Mouse (Mus musculus) embryonic facial prominence, embryonic 10.5 days (tissue): ENCODE data around the gene Eno2. TPM values are rescaled to one million over a fixed set of nuclear protein-coding genes. Genes with fewer than 3 reads are reported as not detected.

Experiments used
- DNase-seq: peaks from one replicate; pipeline ENCODE4 v3.0.0-alpha.2; 2017; ENCODE audit warnings: low spot score
- H3K27ac ChIP-seq: fragments of 300-500 bp; sonication (generic); replicated peaks from 2 replicates; pipeline ENCODE4 v1.5.1; 2016; ENCODE audit warnings: mild to moderate bottlenecking
- H3K27me3 ChIP-seq: fragments of 300-500 bp; sonication (generic); replicated peaks from 2 replicates; pipeline ENCODE4 v1.6.1; 2016; ENCODE audit warnings: low read depth, mild to moderate bottlenecking; ENCODE audit not compliant: poor library complexity, severe bottlenecking
- H3K36me3 ChIP-seq: fragments of 300-500 bp; sonication (generic); replicated peaks from 2 replicates; pipeline ENCODE4 v1.6.1; 2016; ENCODE audit warnings: mild to moderate bottlenecking, moderate library complexity
- H3K4me1 ChIP-seq: fragments of 300-500 bp; sonication (generic); 2 replicates; pipeline ENCODE4 v1.6.1; 2016
- H3K4me3 ChIP-seq: fragments of 300-500 bp; sonication (generic); 2 replicates; pipeline ENCODE4 v1.5.1; 2016; ENCODE audit warnings: mild to moderate bottlenecking, moderate library complexity
- H3K9me3 ChIP-seq: fragments of 300-500 bp; sonication (generic); 2 replicates; pipeline ENCODE4 v1.6.1; 2016; ENCODE audit warnings: mild to moderate bottlenecking
- WGBS: fragments of 180-500 bp; shearing (Covaris S2); methylation state at CpG from one replicate; pipeline ENCODE4 v1.1.7; 2016; 5-methylcytosine and 5-hydroxymethylcytosine counted together
- polyA plus RNA-seq: library from polyadenylated mRNA; unstranded; fragments of >200 nt; fragmentation: Nextera tagmentation; extraction: Ambion mirVana; gene quantifications from 2 replicates; pipeline ENCODE4 v1.2.1, GENCODE M21; 2016

Eno2 gene
- polyA plus RNA-seq, 1 experiment from 2014 or later, result 2.3 TPM

DNA sequence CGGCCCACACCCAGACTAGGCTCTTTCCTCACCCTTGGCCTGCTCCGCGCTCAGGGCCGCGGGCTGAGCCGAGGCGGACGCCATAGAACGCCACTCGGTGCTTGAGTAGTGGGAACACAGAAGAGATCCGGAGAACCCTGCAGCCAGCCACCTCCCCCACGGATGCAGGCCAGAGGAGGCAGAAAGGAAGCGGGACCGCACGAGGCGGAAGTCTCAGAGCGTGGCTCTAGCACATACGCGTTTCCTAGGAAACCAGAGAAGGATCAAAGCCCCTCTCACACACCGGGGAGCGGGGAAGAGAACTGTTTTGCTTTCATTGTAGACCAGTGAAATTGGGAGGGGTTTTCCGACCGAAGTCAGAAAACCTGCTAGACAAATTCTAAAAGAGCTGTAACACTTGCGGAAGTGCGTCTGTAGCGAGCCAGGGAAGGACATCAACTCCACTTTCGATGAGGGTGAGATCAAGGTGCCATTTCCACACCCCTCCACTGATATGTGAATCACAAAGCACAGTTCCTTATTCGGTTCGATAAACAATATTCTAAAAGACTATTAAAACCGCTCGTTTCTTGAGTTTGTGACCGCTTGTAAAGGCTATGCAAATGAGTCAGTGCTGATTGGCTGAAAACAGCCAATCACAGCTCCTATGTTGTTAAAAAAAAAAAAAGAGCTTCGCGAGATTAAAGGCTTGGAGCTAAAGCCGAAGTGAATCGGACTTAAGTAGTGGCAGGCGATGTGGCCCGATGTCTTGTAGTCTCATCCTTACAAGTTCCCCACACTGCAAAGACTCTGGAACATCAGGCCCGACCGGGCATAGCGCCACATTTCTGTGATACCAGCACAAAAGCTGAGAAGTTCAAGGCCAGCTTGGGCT is 28.3 kb downstream of the Eno2 start, which contains the start of gene Grcc10:
Grcc10 (minus strand) TSS at position 487 of the 874 bp plus-strand sequence.
- Histone ChIP-seq H3K9me3 (no peaks in the 10 kb centered on the region), H3K4me3 (peak within 1 kb of the TSS; percentile 82), H3K27ac (peak within 1 kb of the TSS; percentile 99), H3K36me3 (peaks cover 44% of the 10 kb centered on the region), H3K4me1 (peaks cover 58% of the 10 kb centered on the region), H3K27me3 (no peaks in the 10 kb centered on the region)
- WGBS, result under 1% methylated on average over 41 of the region's 41 CpGs
- DNase-seq, result peak; percentile 95

GRCm38 (mm10) chr6:124740211-124740887 is 29.1 kb downstream of the Eno2 start:
- Histone ChIP-seq H3K4me1 (peaks cover 50% of the 10 kb centered on the region), H3K27ac (peak overlapping the region; percentile 99), H3K4me3 (peak overlapping the region; percentile 82), H3K36me3 (peaks cover 43% of the 10 kb centered on the region), H3K27me3 (no peaks in the 10 kb centered on the region), H3K9me3 (no peaks in the 10 kb centered on the region)
- WGBS, result 1% methylated on average over 29 of the region's 29 CpGs
- no peak for DNase-seq

GRCm38 (mm10) chr6:124739231-124739796 is 30.2 kb downstream of the Eno2 start:
- no peaks in the 10 kb centered on the region for H3K27me3 ChIP-seq
- peak overlapping the region; percentile 40 for H3K27ac ChIP-seq
- peak overlapping the region; percentile 82 for H3K4me3 ChIP-seq
- peaks cover 42% of the 10 kb centered on the region for H3K4me1 ChIP-seq
- DNase-seq, result no peak
- H3K36me3 ChIP-seq, result peaks cover 33% of the 10 kb centered on the region
- no peaks in the 10 kb centered on the region for H3K9me3 ChIP-seq
- 85% methylated on average over 10 of the region's 10 CpGs for WGBS

DNA sequence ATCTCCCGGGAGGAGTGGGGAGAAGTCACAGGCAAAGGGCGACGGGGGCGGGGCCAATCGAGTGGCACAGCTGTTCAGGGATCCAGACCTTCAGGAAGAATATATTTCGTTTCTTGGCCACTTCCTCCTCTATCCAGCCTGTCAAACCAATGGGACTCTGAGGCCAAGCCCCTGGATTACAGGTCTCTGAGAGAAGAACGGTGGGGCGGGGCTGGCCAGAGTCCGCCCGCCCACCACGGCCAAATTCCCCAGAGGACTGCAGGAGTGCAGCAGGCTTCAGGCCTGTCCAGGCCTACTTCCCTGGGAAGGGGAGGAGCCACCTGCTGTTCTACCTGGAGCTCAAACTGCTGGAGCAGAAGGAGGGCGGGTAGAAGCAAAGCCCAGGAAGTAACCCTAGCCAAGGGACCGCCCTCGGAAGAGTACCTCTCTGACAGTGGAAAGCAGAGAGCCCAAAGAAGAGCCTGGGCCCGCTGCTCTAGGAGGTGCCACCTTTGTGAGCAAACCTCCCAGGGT is 30.9 kb downstream of the Eno2 start, which contains the start of gene Ptpn6:
Ptpn6 (minus strand) TSS at position 204 of the 513 bp plus-strand sequence.
- no peaks in the 10 kb centered on the region for H3K9me3 ChIP-seq
- no peaks in the 10 kb centered on the region for H3K27me3 ChIP-seq
- DNase-seq, result peak; percentile 73
- peaks cover 42% of the 10 kb centered on the region for H3K4me1 ChIP-seq
- H3K4me3 ChIP-seq, result peak within 1 kb of the TSS; percentile 82; the same call in 1 of the 2 replicates
- H3K27ac ChIP-seq, result peak within 1 kb of the TSS; percentile 40
- peaks cover 25% of the 10 kb centered on the region for H3K36me3 ChIP-seq
- WGBS, result 19% methylated on average over 15 of the region's 15 CpGs

GRCm38 (mm10) chr6:124737040-124737439 is 32.4 kb downstream of the Eno2 start:
- H3K9me3 ChIP-seq, result no peaks in the 10 kb centered on the region
- no peaks in the 10 kb centered on the region for H3K27me3 ChIP-seq
- H3K27ac ChIP-seq, result no peak overlapping the region
- 92% methylated on average over 11 of the region's 11 CpGs for WGBS
- no peak overlapping the region for H3K4me3 ChIP-seq
- no peak for DNase-seq
- H3K4me1 ChIP-seq, result peaks cover 46% of the 10 kb centered on the region
- peaks cover 10% of the 10 kb centered on the region for H3K36me3 ChIP-seq

DNA sequence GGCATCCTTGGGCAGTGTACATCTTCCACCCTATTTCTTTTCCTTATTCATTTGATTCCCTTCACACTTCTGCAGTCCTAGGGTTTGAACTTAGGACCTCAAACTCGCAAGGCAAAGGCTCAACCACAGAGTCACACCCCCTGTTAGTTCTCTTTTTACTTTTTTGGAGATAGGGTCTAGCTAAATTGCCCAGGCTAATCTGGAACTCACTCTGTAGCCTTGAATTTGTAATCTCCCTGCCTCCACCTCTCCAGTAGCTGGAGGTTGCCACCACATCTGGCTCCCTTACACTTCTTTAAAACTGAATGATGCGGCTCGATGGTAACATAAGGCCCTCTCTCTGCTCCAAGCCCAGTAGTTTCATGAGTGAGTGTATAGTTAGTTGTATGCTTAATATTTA is 35.1 kb downstream of the Eno2 start:
- Histone ChIP-seq H3K36me3 (peaks cover 9% of the 10 kb centered on the region), H3K27me3 (no peaks in the 10 kb centered on the region), H3K4me3 (no peak overlapping the region), H3K4me1 (peaks cover 24% of the 10 kb centered on the region), H3K9me3 (no peaks in the 10 kb centered on the region), H3K27ac (no peak overlapping the region)
- WGBS, result 93% methylated on average over 3 of the region's 3 CpGs
- DNase-seq, result no peak

DNA sequence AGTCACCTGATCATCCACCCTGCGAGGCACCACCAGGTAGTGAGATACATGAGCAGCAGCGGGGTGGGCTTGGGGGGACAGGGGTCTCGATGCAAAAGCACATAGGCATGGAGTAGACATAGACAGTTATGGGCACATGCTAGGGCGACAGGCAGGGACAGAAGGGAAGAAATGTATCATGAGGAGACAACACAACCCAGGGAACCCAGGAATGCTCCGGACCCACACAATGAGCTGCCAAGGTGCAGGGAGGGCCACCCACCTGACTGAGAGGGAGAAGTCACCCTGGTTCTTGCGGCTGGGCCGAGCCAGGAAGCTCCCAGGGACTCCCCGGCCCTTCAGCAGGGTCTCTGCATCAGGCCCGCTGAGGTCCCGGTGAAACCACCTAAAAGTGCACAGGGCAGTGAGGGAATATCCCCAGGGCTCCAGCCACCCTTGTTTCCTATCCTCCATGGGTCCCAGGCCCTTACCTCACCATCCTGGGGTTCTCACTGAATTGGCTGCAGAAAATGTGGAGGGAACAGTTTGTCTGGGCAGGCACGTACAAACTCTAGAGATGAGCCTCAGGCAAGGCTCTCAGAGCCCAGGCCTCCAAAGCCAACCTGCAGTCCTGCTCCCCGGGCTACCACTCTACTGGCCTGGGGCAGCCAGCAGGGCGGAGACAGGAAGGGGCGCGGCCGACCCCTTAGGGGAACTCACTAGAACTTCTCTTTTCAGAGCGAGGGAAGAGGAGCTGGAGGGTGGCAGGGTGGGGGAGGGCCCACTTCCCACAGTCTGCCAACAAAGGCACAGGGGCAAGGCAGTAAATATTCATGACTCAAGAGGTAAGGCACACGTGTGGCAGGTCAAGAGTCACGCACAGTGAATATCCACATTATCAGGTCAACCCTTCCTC is 36.8 kb downstream of the Eno2 start:
- Histone ChIP-seq H3K36me3 (no peaks in the 10 kb centered on the region), H3K4me3 (0 out of 2 replicates have a peak overlapping the region, but pooled peaks have one; percentile 31), H3K27me3 (no peaks in the 10 kb centered on the region), H3K27ac (peak overlapping the region; percentile 70), H3K4me1 (peaks cover 16% of the 10 kb centered on the region), H3K9me3 (no peaks in the 10 kb centered on the region)
- whole genome bisulfite sequencing, result 48% methylated on average over 19 of the region's 19 CpGs
- DNase-seq, result peak; percentile 52

DNA sequence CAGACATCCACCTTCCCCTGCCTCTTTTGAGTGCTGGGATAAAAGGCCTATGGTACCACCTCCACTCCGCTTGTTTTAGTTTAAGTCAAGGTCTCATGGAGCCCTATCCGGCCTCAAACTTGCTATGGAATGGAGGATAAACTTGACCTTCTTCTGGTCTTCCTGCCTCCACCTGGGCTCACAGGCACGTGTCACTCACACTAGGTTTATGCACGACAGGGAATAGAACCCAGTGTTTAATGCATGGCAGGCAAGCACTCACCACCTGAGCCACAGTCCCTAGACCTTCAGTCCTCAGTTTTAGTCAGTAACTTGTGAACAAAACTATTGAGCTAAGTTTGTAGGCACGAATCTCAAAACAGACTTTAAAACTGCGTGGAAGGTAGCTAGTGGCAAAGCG is 38.4 kb downstream of the Eno2 start:
- Histone ChIP-seq H3K4me3 (no peak overlapping the region), H3K36me3 (no peaks in the 10 kb centered on the region), H3K4me1 (peaks cover 17% of the 10 kb centered on the region), H3K9me3 (no peaks in the 10 kb centered on the region), H3K27ac (no peak overlapping the region), H3K27me3 (no peaks in the 10 kb centered on the region)
- DNase-seq, result no peak
- WGBS, result 83% methylated on average over 7 of the region's 7 CpGs

GRCm38 (mm10) chr6:124729850-124730705 is 39.4 kb downstream of the Eno2 start:
- H3K4me3 ChIP-seq, result no peak overlapping the region
- H3K9me3 ChIP-seq, result no peaks in the 10 kb centered on the region
- no peaks in the 10 kb centered on the region for H3K27me3 ChIP-seq
- H3K36me3 ChIP-seq, result no peaks in the 10 kb centered on the region
- H3K27ac ChIP-seq, result no peak overlapping the region
- 86% methylated on average over 8 of the region's 8 CpGs for WGBS
- peaks cover 17% of the 10 kb centered on the region for H3K4me1 ChIP-seq
- no peak for DNase-seq

GRCm38 (mm10) chr6:124728621-124729020 is 40.9 kb downstream of the Eno2 start:
- Histone ChIP-seq H3K27ac (no peak overlapping the region), H3K4me1 (peaks cover 17% of the 10 kb centered on the region), H3K27me3 (no peaks in the 10 kb centered on the region), H3K9me3 (no peaks in the 10 kb centered on the region), H3K36me3 (no peaks in the 10 kb centered on the region), H3K4me3 (no peak overlapping the region)
- 88% methylated on average over 10 of the region's 10 CpGs for WGBS
- DNase-seq, result no peak

DNA sequence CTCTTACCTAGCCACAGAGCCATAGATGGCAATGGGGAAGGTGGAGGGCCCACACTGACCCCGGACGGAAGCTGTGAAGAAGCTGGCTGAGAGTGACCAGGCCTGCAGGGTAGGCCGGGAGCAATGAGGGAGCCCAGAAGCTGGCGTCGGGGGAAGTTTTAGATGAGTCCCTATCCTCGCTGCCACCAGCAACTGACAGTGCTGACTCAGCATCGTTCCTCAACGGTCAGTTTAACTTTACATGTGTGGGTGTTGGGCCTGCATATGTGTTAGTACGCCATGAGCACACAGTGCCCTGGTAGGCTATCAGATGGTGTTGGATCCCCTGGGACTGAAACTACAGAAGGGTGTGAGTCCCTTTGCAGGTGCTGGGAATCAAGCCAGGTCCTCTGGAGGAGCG is 45.0 kb downstream of the Eno2 start:
- WGBS, result 89% methylated on average over 10 of the region's 10 CpGs
- H3K4me1 ChIP-seq, result peaks cover 20% of the 10 kb centered on the region
- H3K27me3 ChIP-seq, result no peaks in the 10 kb centered on the region

More for the DNA sequence above, 45.0 kb downstream of the Eno2 start:
- Histone ChIP-seq H3K9me3 (no peaks in the 10 kb centered on the region), H3K27ac (no peak overlapping the region), H3K4me3 (no peak overlapping the region), H3K36me3 (no peaks in the 10 kb centered on the region)
- no peak for DNase-seq
